Mouse (Mus musculus): Measurements from ENCODE around the gene Sh3rf1. TPM values are rescaled to one million over a fixed set of nuclear protein-coding genes. Genes with fewer than 3 reads are reported as not detected.

Gene Sh3rf1
- polyA plus RNA-seq, 1 experiment = 5.5 TPM

DNA sequence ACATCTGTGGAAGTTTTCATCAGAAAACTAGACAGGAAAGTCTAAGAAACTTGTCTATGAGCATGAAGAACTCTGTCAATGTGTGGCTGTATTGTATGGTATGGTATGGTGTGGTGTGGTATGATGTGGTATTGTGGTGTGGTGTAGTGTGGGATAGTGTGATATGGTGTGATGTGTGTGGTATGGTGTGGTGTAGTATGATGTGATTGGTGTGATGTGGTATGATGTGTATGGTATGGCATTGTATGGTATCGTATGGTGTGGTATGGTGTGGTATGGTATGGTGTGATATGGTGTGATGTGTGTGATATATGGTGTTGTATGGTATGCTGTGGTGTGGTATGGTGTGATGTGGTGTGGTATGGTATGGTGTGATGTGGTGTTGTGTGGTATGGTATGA lies 43.4 kb downstream of the Sh3rf1 start:
- 100% methylated on average over 1 of the region's 1 CpGs for WGBS
- no peak for DNase-seq
- TF ChIP-seq CTCF (IDR thresholded peaks at IDR 0.05; ENCODE audit: borderline replicate concordance, insufficient read depth, low read depth, low read length) (no peak), POLR2A (IDR thresholded peaks at IDR 0.05; ENCODE audit: borderline replicate concordance, insufficient read depth, low read length) (no peak)
- Histone ChIP-seq H3K4me3 (replicated peaks; ENCODE audit: insufficient read depth, low read depth, low read length) (no peak overlapping the region), H3K4me1 (ENCODE audit: control insufficient read depth, insufficient read depth, low read length) (no peaks in the 10 kb centered on the region), H3K27me3 (ENCODE audit: control insufficient read depth, insufficient read depth, low read length) (no peaks in the 10 kb centered on the region), H3K27ac (ENCODE audit: insufficient read depth, low read length) (no peak overlapping the region)

DNA sequence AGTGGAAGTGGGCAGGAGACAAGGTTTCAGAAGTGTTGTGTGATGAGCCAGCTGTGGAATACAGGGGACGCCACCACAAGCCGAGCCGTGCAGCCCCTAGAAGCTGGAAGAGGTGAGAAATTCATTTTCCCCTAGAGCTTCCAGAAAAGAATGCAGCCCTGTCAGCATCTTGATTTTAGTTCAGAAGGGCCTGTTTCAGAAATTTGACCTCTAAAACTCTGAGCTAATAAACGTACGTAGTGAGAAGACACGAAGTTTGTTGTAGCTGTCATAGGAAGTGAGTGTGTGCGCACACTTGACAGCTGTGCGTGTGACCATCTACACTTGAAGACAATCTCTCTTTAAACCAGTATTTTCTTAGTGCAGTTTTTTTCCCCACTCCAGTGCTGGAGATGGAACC lies 44.0 kb downstream of the Sh3rf1 start:
- H3K27ac ChIP-seq (ENCODE audit: insufficient read depth, low read length) = no peak overlapping the region
- no peak for DNase-seq
- H3K4me3 ChIP-seq (replicated peaks; ENCODE audit: insufficient read depth, low read depth, low read length) = no peak overlapping the region
- H3K4me1 ChIP-seq (ENCODE audit: control insufficient read depth, insufficient read depth, low read length) = no peaks in the 10 kb centered on the region
- WGBS = 90% methylated on average over 8 of the region's 8 CpGs
- TF ChIP-seq POLR2A (IDR thresholded peaks at IDR 0.05; ENCODE audit: borderline replicate concordance, insufficient read depth, low read length) = no peak
- TF ChIP-seq CTCF (IDR thresholded peaks at IDR 0.05; ENCODE audit: borderline replicate concordance, insufficient read depth, low read depth, low read length) = no peak
- H3K27me3 ChIP-seq (ENCODE audit: control insufficient read depth, insufficient read depth, low read length) = no peaks in the 10 kb centered on the region

DNA sequence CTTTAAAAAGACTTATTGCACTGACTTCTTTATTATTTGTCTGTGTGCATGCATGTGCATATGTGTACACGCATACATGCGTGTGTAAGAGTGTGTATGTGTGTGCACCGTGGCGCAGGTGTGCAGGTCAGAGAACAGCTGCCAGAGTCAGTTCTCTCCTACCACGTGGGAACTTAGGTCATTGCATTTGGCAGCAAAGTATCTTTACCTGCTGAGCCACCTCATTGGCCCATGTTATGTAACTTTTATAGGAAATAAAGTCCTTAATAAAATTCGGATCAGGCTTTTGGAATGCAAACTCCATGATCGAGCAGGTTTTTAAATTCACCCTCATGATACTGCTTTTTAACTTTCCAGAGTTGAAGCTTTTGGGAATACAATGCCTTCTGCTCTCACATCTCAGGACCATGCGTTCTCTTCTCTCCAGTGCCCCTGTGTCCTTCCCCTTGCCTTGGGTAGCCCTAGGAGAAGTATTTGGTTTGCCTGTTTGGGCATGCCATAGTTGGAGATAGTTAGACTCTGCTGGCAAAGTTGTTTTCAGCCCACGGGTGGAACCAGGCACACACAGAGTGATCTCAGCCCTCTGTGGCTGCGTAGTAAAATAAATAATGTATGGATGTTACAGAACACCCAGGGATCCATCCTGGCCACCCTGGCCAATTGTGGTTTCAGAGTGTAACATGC lies 44.7 kb downstream of the Sh3rf1 start:
- DNase-seq = no peak
- no peak for TF ChIP-seq POLR2A (IDR thresholded peaks at IDR 0.05; ENCODE audit: borderline replicate concordance, insufficient read depth, low read length)
- TF ChIP-seq CTCF (IDR thresholded peaks at IDR 0.05; ENCODE audit: borderline replicate concordance, insufficient read depth, low read depth, low read length) = no peak
- 87% methylated on average over 10 of the region's 10 CpGs for WGBS
- no peak overlapping the region for H3K27ac ChIP-seq (ENCODE audit: insufficient read depth, low read length)
- no peak overlapping the region for H3K4me3 ChIP-seq (replicated peaks; ENCODE audit: insufficient read depth, low read depth, low read length)
- no peaks in the 10 kb centered on the region for H3K4me1 ChIP-seq (ENCODE audit: control insufficient read depth, insufficient read depth, low read length)
- no peaks in the 10 kb centered on the region for H3K27me3 ChIP-seq (ENCODE audit: control insufficient read depth, insufficient read depth, low read length)

DNA sequence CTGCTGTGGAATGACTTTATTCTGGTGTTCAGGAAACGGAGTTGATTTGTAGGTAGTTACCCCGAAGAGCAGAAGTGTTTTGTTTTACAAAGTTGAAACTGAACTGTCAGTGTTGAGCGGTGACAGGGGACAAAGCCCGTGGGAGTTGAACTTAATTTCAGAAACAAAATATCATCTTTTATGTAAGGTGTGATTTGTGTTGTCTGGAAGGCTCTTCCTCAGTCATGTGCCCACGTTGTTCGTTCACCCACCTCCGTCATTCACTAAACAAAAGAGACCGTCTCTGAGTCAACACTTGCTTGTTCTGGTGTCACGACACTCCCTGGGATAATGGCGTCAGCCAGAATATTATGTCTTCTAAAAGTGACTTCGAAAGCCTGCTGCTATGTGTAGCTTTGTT lies 46.3 kb downstream of the Sh3rf1 start:
- H3K27me3 ChIP-seq (ENCODE audit: control insufficient read depth, insufficient read depth, low read length) = no peaks in the 10 kb centered on the region
- no peak overlapping the region for H3K27ac ChIP-seq (ENCODE audit: insufficient read depth, low read length)
- no peak overlapping the region for H3K4me3 ChIP-seq (replicated peaks; ENCODE audit: insufficient read depth, low read depth, low read length)
- H3K4me1 ChIP-seq (ENCODE audit: control insufficient read depth, insufficient read depth, low read length) = no peaks in the 10 kb centered on the region
- WGBS = 75% methylated on average over 11 of the region's 11 CpGs
- no peak for DNase-seq
- no peak for TF ChIP-seq CTCF (IDR thresholded peaks at IDR 0.05; ENCODE audit: borderline replicate concordance, insufficient read depth, low read depth, low read length)
- TF ChIP-seq POLR2A (IDR thresholded peaks at IDR 0.05; ENCODE audit: borderline replicate concordance, insufficient read depth, low read length) = no peak

GRCm38 (mm10) chr8:61270541-61270940 lies 46.9 kb downstream of the Sh3rf1 start:
- H3K27ac ChIP-seq (ENCODE audit: insufficient read depth, low read length) = no peak overlapping the region
- H3K4me3 ChIP-seq (replicated peaks; ENCODE audit: insufficient read depth, low read depth, low read length) = no peak overlapping the region
- 80% methylated on average over 9 of the region's 9 CpGs for WGBS
- no peak for DNase-seq
- no peaks in the 10 kb centered on the region for H3K27me3 ChIP-seq (ENCODE audit: control insufficient read depth, insufficient read depth, low read length)
- TF ChIP-seq POLR2A (IDR thresholded peaks at IDR 0.05; ENCODE audit: borderline replicate concordance, insufficient read depth, low read length) (no peak), CTCF (IDR thresholded peaks at IDR 0.05; ENCODE audit: borderline replicate concordance, insufficient read depth, low read depth, low read length) (no peak)
- no peaks in the 10 kb centered on the region for H3K4me1 ChIP-seq (ENCODE audit: control insufficient read depth, insufficient read depth, low read length)

GRCm38 (mm10) chr8:61270961-61271360 lies 47.3 kb downstream of the Sh3rf1 start:
- no peaks in the 10 kb centered on the region for H3K27me3 ChIP-seq (ENCODE audit: control insufficient read depth, insufficient read depth, low read length)
- DNase-seq = no peak
- H3K27ac ChIP-seq (ENCODE audit: insufficient read depth, low read length) = no peak overlapping the region
- H3K4me1 ChIP-seq (ENCODE audit: control insufficient read depth, insufficient read depth, low read length) = no peaks in the 10 kb centered on the region
- no peak for TF ChIP-seq CTCF (IDR thresholded peaks at IDR 0.05; ENCODE audit: borderline replicate concordance, insufficient read depth, low read depth, low read length)
- no peak for TF ChIP-seq POLR2A (IDR thresholded peaks at IDR 0.05; ENCODE audit: borderline replicate concordance, insufficient read depth, low read length)
- no peak overlapping the region for H3K4me3 ChIP-seq (replicated peaks; ENCODE audit: insufficient read depth, low read depth, low read length)
- 81% methylated on average over 4 of the region's 6 CpGs for WGBS

- Histone ChIP-seq H3K4me1 (ENCODE audit: control insufficient read depth, insufficient read depth, low read length) (no peaks in the 10 kb centered on the region), H3K27me3 (ENCODE audit: control insufficient read depth, insufficient read depth, low read length) (no peaks in the 10 kb centered on the region), H3K27ac (ENCODE audit: insufficient read depth, low read length) (no peak overlapping the region), H3K4me3 (replicated peaks; ENCODE audit: insufficient read depth, low read depth, low read length) (no peak overlapping the region)
- 84% methylated on average over 3 of the region's 3 CpGs for WGBS
- TF ChIP-seq POLR2A (IDR thresholded peaks at IDR 0.05; ENCODE audit: borderline replicate concordance, insufficient read depth, low read length) = no peak
- no peak for DNase-seq
These were observed 49.2 kb downstream of the Sh3rf1 start for GRCm38 (mm10) chr8:61272838-61273237.

DNA sequence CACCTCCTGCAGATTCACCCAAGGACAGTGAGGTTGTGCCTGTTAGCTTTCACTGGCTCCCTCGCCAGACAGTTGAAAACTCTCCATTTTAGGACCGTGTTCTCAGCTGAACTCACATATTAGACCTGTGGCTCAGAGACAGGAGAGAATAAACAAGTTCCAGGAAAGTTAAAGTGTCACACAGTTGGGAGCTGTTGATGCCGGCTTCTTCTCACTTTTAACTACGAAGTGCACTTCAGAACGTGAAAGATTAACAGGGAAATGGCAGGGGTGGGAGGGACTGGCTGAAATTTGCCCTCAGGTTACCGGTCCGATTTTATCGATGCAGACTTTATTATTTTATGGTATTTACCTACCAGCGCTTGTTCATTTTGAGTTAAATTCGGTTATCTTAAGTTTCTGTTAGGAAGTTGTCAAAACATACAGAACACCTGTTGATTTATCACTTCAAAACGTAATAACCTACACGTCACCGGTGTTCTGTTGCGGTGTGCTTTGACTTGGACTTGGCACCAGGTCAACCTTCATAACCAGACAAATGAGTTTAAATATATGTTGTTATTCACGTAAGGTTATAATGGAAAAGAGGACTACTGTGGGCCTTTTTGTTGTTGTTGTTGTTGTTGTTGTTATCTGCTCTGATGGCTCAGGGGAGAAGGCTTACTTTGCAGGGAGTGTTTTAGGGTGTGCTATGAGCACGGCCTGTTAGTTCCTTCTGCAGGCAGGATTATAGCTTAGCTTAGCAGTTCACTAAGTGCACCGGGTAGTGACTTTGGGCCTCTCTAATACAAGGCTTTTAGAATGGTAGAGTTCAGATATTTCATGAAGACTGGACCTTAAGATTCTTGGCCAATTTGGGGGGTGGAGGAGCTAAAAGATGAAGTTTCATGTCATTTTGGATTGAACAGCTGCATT lies 49.9 kb downstream of the Sh3rf1 start:
- H3K4me3 ChIP-seq (replicated peaks; ENCODE audit: insufficient read depth, low read depth, low read length) = no peak overlapping the region
- no peak overlapping the region for H3K27ac ChIP-seq (ENCODE audit: insufficient read depth, low read length)
- H3K4me1 ChIP-seq (ENCODE audit: control insufficient read depth, insufficient read depth, low read length) = no peaks in the 10 kb centered on the region
- TF ChIP-seq CTCF (IDR thresholded peaks at IDR 0.05; ENCODE audit: borderline replicate concordance, insufficient read depth, low read depth, low read length) (no peak), POLR2A (IDR thresholded peaks at IDR 0.05; ENCODE audit: borderline replicate concordance, insufficient read depth, low read length) (no peak)
- no peaks in the 10 kb centered on the region for H3K27me3 ChIP-seq (ENCODE audit: control insufficient read depth, insufficient read depth, low read length)
- no peak for DNase-seq
- WGBS = 88% methylated on average over 17 of the region's 17 CpGs
